Mouse (Mus musculus) large intestine, adult 2 months (tissue): ENCODE measurements around the gene Styxl1. TPM values are rescaled to one million over a fixed set of nuclear protein-coding genes. Genes with fewer than 3 reads are reported as not detected.

ENCODE experiments used
- DNase-seq: peaks from one replicate; pipeline ENCODE4 v3.0.0-alpha.2; 2012; ENCODE audit warnings: low read depth, low spot score
- WGBS: fragments of 180-500 bp; shearing (Covaris S2); methylation state at CpG from one replicate; pipeline ENCODE4 v1.1.7; 2018; 5-methylcytosine and 5-hydroxymethylcytosine counted together
- polyA plus RNA-seq: library from polyadenylated mRNA; depleted of rRNA; stranded (reverse); fragments of >200 nt; gene quantifications from 2 replicates; pipeline ENCODE4 v1.2.3, GENCODE M21; 2012; rRNA removed

The Styxl1 gene
- 0.16 and 0.23 TPM in 2 replicates for polyA plus RNA-seq

DNA sequence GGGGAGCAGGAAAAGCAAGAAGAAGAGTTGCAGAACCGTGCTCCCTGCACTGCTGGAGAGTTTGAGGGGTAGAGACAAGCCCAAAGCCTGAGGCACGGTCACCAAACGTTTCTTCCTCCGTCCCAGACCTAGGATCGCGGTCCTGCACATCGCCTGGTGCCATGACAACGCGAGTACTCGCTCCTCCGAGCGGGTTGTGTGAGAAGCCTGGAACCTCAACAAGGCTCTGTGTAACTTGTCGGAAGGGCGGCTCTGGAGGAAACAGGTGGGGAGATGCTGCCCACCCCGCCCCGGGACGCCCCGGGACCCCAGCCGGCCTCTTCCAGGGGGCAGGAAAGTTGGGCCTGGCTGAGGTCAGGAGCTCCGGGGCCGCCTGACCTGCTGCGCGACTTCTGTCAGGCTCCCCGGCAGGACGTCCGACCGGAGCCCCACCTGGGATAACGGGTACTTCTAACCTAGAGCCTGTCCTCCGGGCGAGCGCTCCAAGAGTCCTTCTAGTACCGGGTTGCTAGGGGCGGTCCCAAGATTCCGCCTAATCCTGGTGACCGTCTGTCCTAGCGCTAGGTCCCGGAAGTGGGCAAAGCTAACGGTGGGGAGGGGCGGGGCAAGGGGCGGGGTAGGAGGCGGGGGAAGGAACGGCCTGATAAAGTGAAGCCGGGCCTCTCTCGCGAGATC, at the start of gene Styxl1:
Styxl1 (minus strand) TSS at position 590 of the 675 bp plus-strand sequence.
- WGBS, result under 1% methylated on average over 45 of the region's 45 CpGs
- DNase-seq, result peak; percentile 6

DNA sequence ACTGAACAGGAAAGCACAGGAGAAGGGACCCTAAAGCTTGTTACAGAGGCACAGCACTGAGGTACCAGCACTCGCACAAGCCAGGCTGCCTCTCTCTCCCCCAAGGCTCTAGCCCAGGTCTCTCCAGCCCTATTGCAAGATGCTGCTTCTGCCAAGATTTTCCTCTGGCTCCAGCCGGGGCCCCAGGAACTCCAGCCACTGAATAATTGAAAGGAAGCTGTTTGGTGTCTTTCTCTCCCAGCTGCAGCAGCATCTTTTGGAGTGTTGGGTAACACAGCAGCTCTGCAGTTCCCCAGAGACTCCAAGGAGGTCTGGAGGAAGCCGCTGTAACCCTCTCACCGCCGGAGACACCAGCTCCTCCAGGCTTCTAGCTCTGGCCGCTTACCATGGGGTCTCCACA, 48.0 kb upstream of the Styxl1 start:
- 50% methylated on average over 6 of the region's 6 CpGs for WGBS
- DNase-seq, result no peak

DNA sequence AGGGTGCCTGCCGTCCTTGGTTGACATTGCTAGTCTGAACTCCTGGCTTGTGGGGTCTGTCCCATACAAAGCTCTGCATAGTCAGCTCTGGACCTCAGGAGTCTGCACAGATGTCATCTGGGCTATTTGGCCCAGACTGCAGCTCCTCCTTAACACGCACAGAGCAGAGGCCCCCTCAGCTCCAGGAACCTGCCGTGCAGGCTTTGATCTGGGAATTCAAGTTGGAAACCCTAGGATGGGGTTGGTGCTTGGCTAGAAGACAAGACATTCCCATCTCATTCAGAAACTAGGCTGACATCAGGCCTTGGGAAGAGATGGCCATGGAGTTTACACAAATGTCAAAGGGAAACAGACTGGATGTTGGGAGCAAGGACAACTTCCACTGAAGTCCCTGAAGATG, 46.3 kb upstream of the Styxl1 start:
- 37% methylated on average over 3 of the region's 3 CpGs for WGBS

DNA sequence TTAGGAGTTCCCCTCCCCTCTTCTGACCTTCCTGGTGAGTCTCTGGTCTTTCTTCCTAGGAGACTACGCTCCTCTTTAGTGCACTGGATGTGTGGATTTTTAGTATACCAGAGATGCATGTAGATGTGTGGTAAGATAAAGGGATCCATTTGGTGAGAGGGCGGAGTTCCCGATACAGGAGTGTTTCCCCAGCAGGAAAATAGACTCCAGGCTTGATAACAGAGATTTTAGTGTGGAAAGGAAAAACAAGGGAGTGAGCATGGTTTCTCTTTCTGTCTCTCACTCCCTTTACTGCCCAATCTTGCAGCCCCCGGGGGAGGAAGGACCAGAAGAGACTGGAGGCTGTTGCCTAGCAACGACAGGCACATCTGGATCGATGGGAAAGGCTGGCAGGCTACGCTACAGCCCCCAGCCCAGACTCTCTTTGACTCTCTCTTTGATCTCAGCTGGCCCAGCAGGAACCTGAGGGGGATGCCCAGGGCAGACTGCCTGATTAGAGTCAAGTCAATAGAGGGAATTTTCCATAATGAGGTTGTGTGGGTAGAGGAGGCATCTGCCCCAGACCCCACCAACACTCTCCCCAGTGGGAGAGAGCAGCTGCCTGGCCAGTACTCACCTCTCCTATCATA, 44.2 kb upstream of the Styxl1 start:
- DNase-seq, result no peak
- WGBS, result 32% methylated on average over 7 of the region's 7 CpGs

More for the DNA sequence above, 46.3 kb upstream of the Styxl1 start:
- DNase-seq, result no peak

DNA sequence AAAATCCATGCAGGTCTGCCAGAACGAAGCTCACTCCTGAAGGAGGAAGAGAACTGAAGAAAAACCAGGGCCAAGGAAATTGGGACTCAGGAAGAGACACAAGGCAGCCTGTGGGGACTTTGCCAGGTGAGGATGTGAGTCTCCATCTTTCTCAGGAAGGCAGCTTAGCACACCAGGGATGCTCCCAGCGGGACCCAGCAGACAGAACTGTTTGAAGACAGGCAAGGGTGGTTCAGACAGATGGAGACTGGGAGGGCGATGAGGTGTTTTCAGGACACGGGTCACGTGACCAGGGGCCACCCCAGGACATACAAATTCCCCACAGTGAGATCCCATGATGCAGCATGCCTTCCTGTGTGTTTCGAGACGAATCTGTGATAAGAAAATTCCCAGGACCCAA, 40.3 kb upstream of the Styxl1 start:
- 45% methylated on average over 7 of the region's 7 CpGs for WGBS
- no peak for DNase-seq

DNA sequence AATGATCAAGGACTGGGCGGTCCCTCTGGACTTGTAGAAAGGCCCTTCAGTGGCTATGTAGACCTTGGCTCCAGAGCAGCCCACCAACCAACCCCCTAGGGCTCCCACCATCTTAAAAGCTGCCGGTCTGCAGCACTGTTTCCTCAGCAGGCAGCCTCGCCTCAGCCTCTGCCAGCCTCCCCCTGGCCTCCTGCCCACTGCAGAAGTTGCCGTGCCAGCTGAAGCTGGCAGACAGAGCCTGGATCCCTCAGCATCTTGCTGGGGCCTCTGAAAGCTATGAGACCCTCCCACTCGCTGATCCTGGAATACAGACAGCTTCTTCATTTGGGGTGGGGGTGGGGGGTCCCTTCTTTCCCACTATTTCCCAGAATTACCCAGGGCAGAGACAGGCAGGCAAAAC, 34.8 kb upstream of the Styxl1 start:
- 55% methylated on average over 5 of the region's 5 CpGs for WGBS
- no peak for DNase-seq

DNA sequence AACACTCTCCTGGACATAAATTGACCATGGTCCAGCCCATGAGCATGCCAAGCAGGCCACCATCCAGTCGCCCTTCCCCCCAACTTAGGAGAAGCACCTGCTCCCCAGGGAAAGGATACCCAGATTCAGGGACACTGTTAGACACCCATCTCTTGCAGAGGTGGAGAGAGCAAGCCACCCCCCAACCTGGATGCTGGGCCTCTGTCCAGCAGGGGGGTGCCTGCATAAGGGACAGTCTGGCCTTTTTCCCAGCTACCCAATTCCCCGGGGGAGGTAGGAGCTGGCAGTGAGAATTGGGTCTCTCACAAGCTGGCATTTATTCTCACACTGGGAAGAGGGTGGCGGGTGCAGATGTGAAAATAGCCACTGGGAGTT, 29.1 kb upstream of the Styxl1 start:
- WGBS, result 42% methylated on average over 3 of the region's 3 CpGs

DNA sequence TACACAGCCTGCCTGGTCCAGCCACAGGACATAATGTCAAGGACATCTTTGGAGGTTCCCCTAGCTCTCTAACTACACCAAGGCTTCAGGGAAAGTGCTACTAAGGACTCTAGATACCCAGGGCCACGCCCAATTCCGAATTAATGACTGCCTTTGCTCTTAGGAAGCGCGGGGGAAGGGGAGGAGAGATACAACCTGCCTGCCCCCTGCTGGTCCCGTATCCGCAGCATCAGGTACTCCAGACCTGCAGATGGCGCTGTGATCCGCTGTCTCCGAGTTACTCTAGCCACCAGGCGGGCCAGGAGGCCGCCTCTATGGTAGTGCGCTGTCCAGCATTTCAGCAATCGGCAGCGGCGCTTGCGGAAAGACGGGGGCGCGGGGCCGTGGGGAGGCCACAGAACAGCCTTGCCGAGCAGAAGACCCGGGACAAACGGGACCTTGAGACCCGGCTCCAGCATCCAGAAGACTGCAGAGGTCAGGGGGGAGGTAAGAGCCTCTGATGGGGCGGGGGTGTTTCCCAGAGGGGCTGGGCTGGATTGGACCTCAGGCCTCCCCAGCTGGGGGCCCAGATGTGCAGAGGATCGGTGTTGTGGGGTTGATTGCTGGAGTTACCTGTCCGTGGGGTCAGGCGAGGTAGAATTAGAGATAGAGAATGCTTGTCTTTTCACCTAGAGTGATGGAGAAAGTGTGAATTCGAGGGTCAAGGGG, 28.5 kb upstream of the Styxl1 start, which contains the start of gene Srrm3:
Srrm3 (plus strand) TSS at position 336 of the 708 bp plus-strand sequence.
- WGBS, result 6% methylated on average over 29 of the region's 29 CpGs
- peak; percentile 64 for DNase-seq

More for the DNA sequence above, 29.1 kb upstream of the Styxl1 start:
- DNase-seq, result no peak

DNA sequence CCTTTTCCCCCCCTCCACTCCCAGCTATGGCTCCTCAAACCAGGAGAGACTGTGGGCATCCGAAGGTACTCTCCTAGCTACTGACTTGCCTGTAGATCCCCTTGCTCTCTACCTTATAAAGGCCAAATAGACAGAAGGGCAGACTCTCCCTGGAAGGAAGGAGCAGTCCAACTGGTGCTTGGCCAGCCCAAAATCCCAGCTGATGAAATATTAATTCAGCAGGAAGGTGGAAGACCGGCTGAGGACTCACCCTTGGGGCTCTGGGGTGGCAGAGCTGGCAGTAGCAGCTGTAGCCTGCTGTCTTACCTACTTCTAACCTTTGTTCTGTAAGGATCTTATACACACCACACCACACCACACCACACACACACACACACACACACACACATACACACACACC, 26.6 kb upstream of the Styxl1 start:
- no peak for DNase-seq
- WGBS, result 66% methylated on average over 2 of the region's 2 CpGs

DNA sequence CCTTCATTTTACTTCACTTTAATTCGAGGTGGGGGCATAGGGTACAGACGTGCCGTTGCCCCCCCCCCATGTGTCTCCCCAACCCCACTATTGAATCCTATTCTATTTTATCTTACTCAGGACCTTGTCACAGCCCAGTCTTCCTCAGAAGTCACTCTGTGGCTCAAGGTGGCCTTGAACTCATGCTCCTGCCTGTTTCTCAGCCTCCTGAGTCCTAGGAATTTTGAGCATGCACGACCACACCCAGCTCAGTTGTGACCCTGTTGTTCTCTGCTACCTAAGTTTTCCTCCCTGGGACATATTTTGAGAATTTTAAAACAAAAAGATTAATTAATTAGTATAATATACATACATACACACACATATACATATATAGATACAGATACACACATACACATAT, 25.5 kb upstream of the Styxl1 start:
- no peak for DNase-seq
- WGBS, result 63% methylated on average over 4 of the region's 4 CpGs

DNA sequence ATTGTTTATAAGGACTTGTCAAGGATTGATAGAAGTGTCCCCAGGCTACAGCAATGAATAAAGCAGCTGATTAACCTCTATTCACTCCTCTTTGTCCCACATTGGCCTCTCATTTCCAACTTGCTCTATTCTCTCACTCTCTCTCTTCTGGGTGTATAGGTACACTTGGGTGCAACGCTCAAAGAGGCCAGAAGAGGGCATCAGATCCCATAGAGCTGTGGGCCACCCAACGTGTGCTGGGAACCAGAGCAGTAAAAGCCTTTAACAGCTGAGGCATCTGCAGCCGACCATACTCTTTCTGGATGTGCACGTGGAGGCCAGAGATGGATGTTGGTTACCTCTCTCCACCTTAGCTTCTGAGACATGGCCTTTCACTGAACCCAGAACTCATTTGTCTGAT, 24.9 kb upstream of the Styxl1 start:
- WGBS, result 65% methylated on average over 4 of the region's 4 CpGs
- no peak for DNase-seq

DNA sequence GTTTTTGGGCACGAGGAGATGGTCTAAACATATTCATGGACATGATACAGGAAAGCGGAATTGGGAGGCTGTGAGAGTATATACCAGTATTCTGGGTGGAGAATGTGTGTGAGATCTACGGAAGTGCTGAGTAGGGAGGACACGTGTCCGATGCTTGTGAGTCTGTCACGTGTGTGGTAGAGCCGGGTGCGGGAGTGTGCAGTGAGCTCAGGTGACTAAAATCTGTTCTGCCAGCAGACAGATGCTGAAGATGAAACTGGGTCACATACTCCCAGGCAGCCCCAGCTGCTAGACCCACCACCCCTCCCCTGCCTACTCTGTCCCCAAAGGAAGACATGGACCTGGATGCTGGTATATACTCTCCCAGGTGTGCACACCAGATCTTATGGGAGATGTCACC, 24.5 kb upstream of the Styxl1 start:
- no peak for DNase-seq
- 93% methylated on average over 8 of the region's 8 CpGs for WGBS

DNA sequence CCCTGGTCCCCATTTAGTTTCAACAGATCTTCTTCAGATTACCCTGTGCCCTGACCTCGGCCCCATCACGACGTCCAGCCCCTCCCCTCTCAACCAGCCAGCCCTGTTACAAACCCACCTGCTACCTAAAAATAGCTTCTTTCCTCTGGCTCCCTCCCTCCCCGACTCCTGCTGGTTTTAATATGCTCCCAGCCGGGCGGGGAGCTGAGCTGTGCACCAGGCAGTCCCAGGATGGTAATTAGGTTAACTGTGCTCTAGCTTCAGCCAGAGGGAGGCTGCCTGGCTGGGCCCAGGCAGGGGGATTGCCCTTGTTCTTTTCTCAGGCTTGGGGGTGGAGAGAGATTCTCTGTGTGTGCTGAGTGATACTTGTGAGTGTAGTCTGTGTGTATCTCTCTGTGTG, 22.7 kb upstream of the Styxl1 start:
- WGBS, result 6% methylated on average over 6 of the region's 6 CpGs
- no peak for DNase-seq

DNA sequence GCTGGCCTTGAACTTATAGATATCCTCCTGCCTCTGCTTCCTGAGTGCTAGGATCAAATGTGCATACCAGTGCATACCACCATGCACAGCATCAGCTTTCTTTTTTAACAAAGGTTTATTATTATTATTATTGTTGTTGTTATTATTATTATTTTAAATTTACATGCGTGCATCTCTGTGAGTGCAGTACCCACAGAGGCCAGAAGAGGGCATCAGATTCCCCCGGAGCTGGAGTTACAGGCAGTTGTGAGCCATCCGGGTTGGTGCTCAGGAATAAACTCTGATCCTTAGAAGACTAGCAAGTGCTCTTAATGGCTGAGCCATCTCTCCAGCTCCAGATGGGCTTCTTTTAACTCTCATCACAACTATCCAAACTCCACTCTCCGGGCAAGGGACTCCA, 21.6 kb upstream of the Styxl1 start:
- no peak for DNase-seq
- WGBS, result 49% methylated on average over 4 of the region's 4 CpGs

DNA sequence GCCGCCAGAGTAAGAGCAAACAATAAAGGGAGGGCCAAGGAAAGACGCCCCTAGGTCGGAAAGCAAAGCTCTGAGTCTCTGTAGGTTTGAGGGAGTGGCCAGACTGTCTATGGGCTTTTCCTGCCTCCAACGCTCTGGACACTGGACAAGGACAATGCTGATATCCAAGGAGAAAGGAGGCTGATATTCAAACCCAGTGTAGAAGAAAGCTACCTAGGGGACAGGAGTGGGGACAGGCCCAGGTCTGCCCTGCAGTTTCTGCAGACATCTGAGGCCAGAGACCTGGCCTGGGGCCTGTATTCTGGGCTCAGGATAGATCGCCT, 16.6 kb upstream of the Styxl1 start:
- 14% methylated on average over 5 of the region's 5 CpGs for WGBS
- no peak for DNase-seq

DNA sequence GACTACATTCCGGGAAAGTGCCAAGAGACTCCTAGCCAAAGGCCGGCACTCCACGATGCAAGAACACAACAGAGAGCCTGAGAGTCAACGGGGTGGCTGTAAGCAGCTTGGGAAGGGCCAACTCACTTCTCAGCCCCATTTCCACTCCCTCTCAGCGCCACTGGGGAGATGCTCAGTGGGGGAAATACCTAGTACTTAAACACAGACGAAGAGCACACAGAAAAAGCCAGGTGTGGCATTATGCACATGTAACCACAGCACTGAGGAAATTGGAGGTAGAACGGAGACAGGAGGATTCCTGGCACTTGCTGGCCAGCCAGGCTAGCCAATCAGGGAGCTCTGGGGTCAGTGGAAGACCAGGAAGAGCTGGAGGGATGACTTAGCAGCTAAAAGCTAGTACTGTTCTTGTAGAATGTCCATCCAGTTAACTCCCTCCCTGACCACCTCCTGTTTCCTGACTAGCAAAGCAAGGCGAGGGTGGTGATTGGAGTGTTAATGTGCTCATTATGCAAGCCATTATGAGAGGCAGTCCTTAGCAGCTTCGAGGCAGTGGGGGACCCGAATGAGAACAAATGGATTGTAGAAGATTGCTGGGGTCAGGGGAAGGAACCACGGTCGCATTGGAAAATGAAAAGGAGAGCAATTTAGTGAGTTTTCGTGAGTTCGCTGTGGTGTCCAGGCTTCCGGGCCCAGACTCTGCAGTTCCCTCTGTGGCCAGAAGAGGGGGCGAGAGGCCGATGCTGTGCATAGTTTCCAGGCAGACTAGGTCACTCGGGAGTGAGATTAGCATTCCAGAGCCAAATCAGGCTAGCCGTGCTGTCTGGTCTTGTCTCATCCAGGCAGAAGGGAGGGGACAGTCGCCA, 16.0 kb upstream of the Styxl1 start:
- 19% methylated on average over 20 of the region's 20 CpGs for WGBS

DNA sequence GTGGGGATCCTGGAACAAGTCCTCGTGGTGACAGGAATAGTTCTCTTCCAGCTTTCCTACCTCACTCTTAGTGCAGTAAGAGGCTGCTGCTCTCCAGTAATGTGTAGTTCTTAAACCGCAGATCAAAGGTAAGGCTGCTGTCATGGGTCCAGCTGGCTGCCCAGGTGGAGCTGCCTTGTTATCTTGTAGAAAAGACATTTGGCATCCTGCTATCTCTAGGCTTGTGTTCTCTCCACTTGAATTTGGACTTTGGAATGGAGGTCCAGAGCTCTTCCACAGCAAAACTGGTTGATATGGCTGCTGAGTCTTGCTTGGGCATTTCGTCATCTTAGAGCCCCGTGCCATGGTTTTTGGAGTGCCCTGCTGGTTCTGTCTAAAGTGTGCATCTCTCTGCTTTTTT, 4.7 kb upstream of the Styxl1 start:
- 74% methylated on average over 4 of the region's 4 CpGs for WGBS
- no peak for DNase-seq

More for the DNA sequence above, 16.0 kb upstream of the Styxl1 start:
- peak; percentile 57 for DNase-seq

DNA sequence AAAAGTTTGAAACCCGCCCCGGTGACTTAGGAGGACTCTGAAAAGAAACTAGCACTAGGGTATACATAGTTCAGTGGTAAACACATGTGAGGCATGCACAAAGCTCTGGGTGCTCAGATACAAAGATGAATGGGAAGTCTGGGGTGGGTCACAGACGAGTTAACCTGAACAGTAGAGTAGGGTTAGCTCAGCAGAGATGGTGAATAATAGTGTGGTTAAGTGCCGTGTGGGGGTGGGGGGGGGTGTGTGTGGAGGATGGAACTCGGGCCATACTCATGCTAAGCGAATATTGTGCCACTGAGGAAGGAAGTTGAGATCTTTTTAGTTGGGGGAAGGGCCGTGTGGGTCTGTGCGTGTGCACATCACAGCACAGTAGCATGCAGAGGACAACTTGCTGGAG, 2.1 kb upstream of the Styxl1 start:
- 67% methylated on average over 8 of the region's 8 CpGs for WGBS

DNA sequence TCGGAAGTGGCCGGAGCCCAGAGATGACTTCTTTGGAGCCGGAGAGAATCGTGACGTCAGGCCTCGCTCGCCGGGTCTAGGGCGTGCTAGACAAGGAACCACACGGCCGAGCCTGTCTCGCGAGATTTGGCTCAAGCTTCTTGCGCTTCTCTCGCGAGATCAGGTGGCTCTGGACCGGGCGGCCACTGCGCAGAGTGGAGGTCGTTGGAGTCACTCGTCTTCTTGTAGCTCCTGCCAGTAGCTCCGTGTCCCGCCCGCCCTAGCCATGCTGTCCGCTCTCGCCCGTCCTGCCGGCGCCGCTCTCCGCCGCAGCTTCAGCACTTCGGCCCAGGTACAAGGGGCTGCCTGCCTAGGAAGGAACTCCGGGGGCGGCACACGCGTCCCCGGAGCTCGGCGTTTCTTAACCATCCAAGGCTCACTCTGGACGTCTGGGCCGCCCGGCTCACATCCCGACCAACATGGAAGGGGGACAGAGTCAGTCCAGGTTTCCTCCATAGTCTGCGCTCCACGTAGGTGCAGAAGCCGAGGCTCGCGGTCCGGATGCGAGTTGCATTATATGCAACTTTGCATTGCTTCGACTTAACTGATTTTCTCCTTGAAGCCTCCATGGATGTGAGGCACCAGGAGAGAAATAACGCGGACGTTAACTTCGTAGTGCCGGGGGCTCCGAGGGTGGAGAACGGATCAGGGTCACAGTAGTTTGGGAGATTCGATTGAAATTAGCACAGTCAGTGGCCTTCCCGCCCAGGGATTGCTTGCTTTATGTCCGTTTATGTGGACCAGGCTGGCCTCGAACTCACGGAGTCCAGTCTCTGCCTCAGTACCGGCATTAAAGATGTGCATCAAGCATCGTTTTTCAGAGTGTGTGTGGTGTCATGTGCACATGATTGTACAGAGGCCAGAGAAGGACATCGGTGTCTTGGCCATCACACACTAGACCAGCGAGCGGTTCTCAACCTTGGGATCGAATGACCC, 573 bp upstream of the Styxl1 start, which contains the start of gene Mdh2:
Mdh2 (plus strand) TSS at position 10 of the 975 bp plus-strand sequence.
- WGBS, result under 1% methylated on average over 70 of the region's 70 CpGs
- peak; percentile 100 for DNase-seq

More for the DNA sequence above, 2.1 kb upstream of the Styxl1 start:
- no peak for DNase-seq
